Mouse (Mus musculus) brain, adult 2 months (tissue): ENCODE results near the gene Actl9.

Experiments
- DNase-seq: peaks from one replicate; pipeline ENCODE4 v3.0.0; 2011; ENCODE audit warnings: low read depth, low spot score

The Actl9 gene

DNA sequence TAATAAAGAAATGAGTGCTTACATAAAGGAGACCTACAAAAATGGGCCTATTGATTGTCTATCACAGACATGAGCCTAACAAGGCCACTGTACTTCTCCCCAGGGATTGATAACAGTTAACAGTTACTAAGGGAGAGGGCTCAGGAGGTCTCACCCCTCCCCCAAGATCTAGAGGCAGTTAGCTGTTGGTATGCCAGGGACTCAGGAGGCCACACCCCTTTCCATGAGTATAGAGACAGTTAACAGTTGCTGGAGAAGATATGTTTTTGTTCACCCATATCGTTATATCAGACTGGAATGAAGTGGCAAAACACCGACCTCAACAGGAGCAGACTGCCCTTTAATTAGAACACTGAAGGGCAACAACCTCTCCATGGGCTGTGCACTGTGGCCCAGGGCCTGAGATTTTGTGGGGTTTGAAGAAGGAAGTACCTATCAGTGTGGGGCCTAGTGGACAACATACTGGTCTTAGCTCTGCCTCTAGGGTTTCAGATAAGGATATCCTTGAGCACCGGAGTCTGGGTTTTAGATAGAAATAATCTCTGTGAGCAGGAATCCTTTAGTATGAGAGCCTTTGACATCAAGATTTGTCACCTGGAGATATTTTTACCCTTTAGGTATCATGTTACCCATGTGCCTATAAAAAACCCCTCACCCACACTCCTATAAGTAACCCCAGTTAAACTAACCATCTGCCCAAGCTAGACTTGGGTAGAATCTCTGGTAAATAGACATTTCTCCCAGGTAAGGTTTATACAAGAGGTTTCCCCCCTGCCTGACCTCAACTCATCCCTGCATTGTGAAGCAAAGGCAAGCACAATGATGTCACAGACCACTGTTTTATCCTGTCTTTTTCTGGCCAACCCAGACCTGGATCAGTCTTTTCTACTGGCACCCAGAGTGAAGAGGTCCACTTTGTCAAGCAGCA, at the start of gene Actl9:
Actl9 (plus strand) TSS at position 878 of the 928 bp plus-strand sequence.
- no peak for DNase-seq

DNA sequence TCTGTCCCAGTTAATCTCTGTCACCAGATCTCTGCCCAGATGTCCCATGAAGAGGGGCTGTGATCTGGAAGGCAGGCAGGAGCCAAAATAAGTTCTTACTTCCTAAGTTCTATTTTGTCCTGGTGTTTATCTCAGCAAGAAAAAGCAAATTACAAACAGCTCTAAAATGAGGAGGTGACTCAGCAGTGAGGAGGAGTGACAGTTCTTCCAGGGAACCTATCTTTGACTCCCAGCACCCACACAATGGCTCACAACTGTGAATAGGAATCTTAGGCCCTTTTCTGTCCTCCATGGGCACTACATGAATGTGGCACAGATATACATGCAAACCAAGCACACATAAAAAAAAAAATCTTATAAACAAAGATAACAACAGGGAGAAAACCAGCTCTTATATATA, 47.0 kb upstream of the Actl9 start:
- peak; percentile 77 for DNase-seq

DNA sequence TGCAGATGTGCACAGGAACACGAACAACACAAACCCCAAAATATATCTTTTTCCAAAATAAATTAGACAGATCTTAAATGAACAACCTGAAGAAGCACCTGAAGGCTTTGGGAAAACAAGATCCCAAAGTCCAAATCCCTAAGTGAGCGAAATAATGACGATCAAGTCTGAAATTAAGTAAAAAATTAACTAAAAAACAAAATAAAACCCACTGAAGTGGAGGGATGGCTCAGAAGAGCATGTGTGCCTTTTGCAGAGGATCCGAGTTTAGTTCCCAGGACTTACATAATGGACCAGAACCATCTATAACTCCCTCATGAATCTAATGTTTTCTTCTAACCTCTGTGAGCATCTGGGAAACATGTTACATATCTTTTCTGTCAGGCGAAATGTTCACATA, 40.4 kb upstream of the Actl9 start:
- DNase-seq: no peak

DNA sequence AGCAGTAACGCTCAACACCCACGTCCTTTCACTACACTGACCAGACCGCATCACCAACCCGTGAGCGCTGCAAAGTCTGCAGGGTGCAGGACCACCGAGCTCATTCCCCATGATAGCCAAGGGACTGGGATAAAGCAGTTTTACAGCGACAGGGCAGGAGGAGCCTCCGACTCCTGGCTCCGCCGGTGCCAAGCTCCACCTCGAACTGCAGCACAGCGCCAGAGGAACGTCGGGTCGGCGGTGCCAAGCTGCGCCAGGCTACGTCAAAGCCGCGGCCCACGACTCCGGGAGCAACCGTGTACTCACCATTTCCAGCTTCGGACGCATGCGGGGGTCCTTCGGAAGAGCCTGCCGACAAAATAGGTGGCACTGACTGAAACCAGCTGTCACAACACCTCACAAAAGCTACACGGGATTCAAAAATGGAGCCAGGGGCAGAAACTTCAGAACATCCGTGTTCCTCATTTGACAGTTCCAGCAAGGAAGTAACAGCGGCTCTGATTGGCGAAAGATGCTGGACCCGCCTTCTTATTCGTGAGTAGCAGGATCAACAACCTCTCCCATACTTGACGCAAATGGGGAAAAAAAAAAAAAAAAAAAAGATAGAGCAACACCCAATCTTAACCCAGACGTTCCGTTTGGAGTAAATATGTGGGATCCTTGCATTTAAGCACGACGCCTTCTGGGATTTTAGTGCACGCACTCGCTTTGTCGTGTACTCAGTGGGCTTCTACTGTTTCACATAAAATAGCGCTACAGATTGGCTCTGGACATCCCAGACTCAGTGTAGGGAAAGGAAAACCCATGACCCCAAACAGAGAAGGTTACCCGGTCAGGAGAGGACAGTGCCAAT, 38.3 kb upstream of the Actl9 start, which contains the start of gene Zfp101:
Zfp101 (minus strand) TSS at position 460 of the 853 bp plus-strand sequence.
- peak; percentile 99 for DNase-seq

DNA sequence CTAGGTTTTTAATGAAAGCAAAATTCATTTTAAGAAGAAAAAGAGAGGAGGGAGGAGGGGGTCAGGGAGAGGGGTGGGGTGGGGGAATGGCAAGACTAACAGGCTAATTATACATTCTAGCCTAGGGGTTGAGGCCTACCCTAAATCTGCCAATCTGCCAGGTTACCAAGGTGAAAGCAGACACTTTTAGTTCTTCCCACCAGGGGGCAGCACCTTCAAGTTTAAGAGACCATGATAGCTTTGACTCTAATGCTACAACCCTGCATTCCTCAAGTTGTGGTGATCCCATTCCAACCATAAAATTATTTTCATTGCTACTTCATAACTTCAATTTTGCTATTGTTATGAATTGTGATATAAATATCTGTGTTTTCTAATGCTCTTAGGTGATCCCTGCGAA, 6.5 kb downstream of the Actl9 start:
- DNase-seq: peak; percentile 90

DNA sequence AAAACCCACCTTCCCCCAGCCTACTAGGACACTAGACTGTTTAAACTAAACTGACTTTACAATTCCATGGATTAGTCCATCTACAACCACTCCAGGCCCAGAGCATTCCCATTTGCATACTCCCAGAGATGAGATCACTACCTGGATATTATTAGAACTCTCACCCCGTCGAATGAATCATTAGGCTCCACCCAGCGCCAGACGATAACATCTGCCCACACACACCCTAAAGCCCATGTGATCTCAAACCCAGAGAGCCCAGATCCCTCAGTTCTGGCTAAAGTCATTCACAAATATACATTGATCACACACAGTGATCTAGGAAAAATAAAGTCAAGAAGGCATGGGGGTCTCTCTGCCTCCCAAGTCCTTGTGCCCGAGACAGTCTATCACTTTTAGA, 7.2 kb downstream of the Actl9 start:
- peak; percentile 67 for DNase-seq

DNA sequence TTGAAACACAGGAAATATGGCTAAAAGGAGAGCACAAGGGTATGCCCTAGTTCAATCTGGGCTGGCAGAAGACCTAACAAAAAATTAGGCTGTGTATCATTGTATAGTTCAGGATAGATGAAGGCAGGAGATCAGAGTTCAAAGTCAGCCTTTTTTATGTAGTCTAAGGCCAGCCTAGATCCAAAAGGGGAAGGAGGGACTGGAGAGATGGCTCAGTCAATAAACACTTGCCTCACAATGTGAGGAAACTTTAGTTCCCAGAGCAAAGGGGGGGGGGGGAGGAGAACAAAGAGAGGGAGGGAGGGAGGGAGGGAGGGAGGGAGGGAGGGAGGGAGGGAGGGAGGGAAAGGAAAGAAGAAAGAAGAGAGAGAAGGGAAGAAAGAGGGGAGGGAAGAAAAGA, 8.5 kb downstream of the Actl9 start:
- DNase-seq: no peak

DNA sequence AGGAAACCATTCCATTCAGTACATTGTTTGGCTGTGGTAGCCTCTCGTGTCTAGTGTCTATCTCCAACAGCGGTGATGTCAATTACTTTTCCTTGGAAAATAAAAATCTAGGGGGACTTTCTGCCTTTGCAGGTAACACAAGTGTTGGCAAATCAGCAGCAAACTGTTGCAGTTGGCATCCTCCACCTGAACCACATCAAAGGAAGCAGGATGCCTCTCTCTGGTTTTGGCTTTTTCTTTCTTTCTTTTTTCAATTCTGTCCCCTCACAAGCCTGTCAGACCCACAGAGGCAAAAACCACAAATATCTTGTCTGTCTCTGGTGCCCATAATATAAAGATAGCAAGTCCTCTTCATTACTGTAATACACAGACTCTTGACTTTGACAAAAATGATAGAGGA, 23.9 kb downstream of the Actl9 start:
- DNase-seq: no peak

DNA sequence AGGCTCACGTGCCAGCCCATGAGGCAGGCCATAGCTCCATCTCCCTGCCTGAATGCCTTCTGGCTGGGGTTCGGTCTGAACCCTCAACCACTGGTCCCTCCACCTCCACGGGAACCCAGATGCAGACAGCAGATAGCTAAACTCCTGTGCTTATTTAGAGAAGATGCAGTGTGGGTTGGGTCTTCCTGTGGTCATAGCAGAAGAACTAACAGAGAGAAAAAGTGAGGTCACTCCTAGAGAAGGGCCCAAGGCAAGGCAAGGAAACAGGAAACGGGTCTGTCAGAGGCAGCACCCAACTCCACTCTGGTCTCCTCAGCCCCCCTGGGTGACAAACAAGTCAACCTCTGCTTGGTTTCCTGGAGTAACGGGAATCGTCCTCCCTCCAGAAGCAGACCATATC, 38.5 kb downstream of the Actl9 start:
- no peak for DNase-seq
